Comparison of ENCODE assay signal across 8 mouse cellular contexts in genomic region chr12:70969485-70970184, GRCm38 (mm10). TPM values are rescaled to one million over a fixed set of nuclear protein-coding genes. Genes with fewer than 3 reads are reported as not detected.
DNase-seq lines count a peak whose midpoint lies in the region; ATAC-seq and TF ChIP-seq lines count a peak whose summit lies in the region.

No protein-coding gene starts in this region.

- peak; percentile 86 for TF ChIP-seq CTCF in layer of hippocampus, adult 2 months (conservative IDR thresholded peaks at IDR 0.05)
- peak; percentile 86 for TF ChIP-seq CTCF in lung, adult 2 months (IDR thresholded peaks at IDR 0.05; ENCODE audit: insufficient read depth, low read length)
- no peak for TF ChIP-seq CTCF in thymus, adult 2 months (IDR thresholded peaks at IDR 0.05; ENCODE audit: borderline replicate concordance, control insufficient read depth, extremely low read depth, insufficient read depth, low read length, poor library complexity)

- peak; percentile 94 for DNase-seq in ES-CJ7 (ENCODE audit: low read depth, low spot score)
- peak; percentile 68 for DNase-seq in c-Kit-negative CD71-positive TER-119-positive erythroid progenitor cells, embryonic 14.5 days (ENCODE audit: low read depth, low spot score)
- DNase-seq in heart, postnatal 4 days: peak; percentile 57
- peak; percentile 57 to 69 for DNase-seq in layer of hippocampus, adult 2 months (ENCODE audit: low spot score in 2 of 2)
- DNase-seq in lung, adult 2 months: peak; percentile 46
- DNase-seq in thymus, adult 2 months: peak; percentile 63

- H3K9me3 ChIP-seq in forebrain, embryonic 12.5 days: no peaks in the 10 kb centered on the region
- H3K9me3 ChIP-seq in neural tube, embryonic 15.5 days (replicated peaks): no peaks in the 10 kb centered on the region

- H3K27ac ChIP-seq in forebrain, embryonic 12.5 days: no peak overlapping the region
- H3K27ac ChIP-seq in layer of hippocampus, adult 2 months: peak overlapping the region; percentile 97
- H3K27ac ChIP-seq in neural tube, embryonic 15.5 days (replicated peaks): peak overlapping the region; percentile 72
- H3K27ac ChIP-seq in thymus, adult 2 months (ENCODE audit: control insufficient read depth, insufficient read depth, low read length): no peak overlapping the region

- 4% methylated on average over 17 of the region's 17 CpGs for WGBS in forebrain, embryonic 12.5 days
- 3% methylated on average over 17 of the region's 17 CpGs for WGBS in lung, adult 2 months
- 3% methylated on average over 17 of the region's 17 CpGs for WGBS in neural tube, embryonic 15.5 days
- 4% methylated on average over 17 of the region's 17 CpGs for WGBS in thymus, adult 2 months

- peak overlapping the region; percentile 28 for H3K4me3 ChIP-seq in forebrain, embryonic 12.5 days (replicated peaks)
- peak overlapping the region; percentile 94 for H3K4me3 ChIP-seq in layer of hippocampus, adult 2 months
- peak overlapping the region; percentile 63 for H3K4me3 ChIP-seq in lung, adult 2 months (replicated peaks; ENCODE audit: extremely low read depth, low read depth, low read length)
- peak overlapping the region; percentile 38 for H3K4me3 ChIP-seq in neural tube, embryonic 15.5 days (replicated peaks)
- no peak overlapping the region for H3K4me3 ChIP-seq in thymus, adult 2 months (ENCODE audit: control insufficient read depth, insufficient read depth, low read length)

- H3K27me3 ChIP-seq in forebrain, embryonic 12.5 days: no peaks in the 10 kb centered on the region
- no peaks in the 10 kb centered on the region for H3K27me3 ChIP-seq in neural tube, embryonic 15.5 days (replicated peaks)
- H3K27me3 ChIP-seq in thymus, adult 2 months (ENCODE audit: control insufficient read depth, insufficient read depth, low read length): no peaks in the 10 kb centered on the region

- H3K4me2 ChIP-seq in forebrain, embryonic 12.5 days: peak overlapping the region; percentile 41
- peak overlapping the region; percentile 59 for H3K4me2 ChIP-seq in neural tube, embryonic 15.5 days

- TF ChIP-seq POLR2A in lung, adult 2 months (IDR thresholded peaks at IDR 0.05; ENCODE audit: borderline replicate concordance, extremely low read depth, low read depth, low read length): no peak
- TF ChIP-seq POLR2A in thymus, adult 2 months (IDR thresholded peaks at IDR 0.05; ENCODE audit: control insufficient read depth, extremely low read depth, insufficient read depth, low read length, poor library complexity): no peak

- no peak for ATAC-seq in forebrain, embryonic 12.5 days (ENCODE audit: low FRiP score)
- ATAC-seq in neural tube, embryonic 15.5 days (ENCODE audit: low FRiP score): 0 out of 2 replicates have a peak, but pooled peaks have one; percentile 8

- no peak overlapping the region for H3K9ac ChIP-seq in forebrain, embryonic 12.5 days
- H3K9ac ChIP-seq in neural tube, embryonic 15.5 days (replicated peaks): no peak overlapping the region

- H3K4me1 ChIP-seq in forebrain, embryonic 12.5 days: peaks cover 7% of the 10 kb centered on the region; the same call in 1 of the 2 replicates
- 0 out of 2 replicates have a peak, but pooled peaks cover 2% of the 10 kb centered on the region for H3K4me1 ChIP-seq in lung, adult 2 months (ENCODE audit: control insufficient read depth, insufficient read depth, low read length)
- H3K4me1 ChIP-seq in neural tube, embryonic 15.5 days: peaks cover 8% of the 10 kb centered on the region
- peaks cover 7% of the 10 kb centered on the region; the same call in 1 of the 2 replicates for H3K4me1 ChIP-seq in thymus, adult 2 months (replicated peaks; ENCODE audit: control insufficient read depth, insufficient read depth, low read length)

- no peaks in the 10 kb centered on the region for H3K36me3 ChIP-seq in forebrain, embryonic 12.5 days (replicated peaks)
- no peaks in the 10 kb centered on the region for H3K36me3 ChIP-seq in neural tube, embryonic 15.5 days
- H3K36me3 ChIP-seq in thymus, adult 2 months (ENCODE audit: control insufficient read depth, insufficient read depth, low read length): no peaks in the 10 kb centered on the region

RNA-seq across cellular contexts. Expression of gene Psma3, which starts 4.8 kb away (rescaled TPM):
- 547 and 562 TPM in 2 replicates for polyA plus RNA-seq in forebrain, embryonic 12.5 days (2016; fragmentation: Nextera tagmentation; extraction: Ambion mirVana)
- 100 to 1,000 TPM; 257 to 261 TPM for total RNA-seq in heart, postnatal 4 days (2021)
- total RNA-seq in layer of hippocampus, adult 2 months (2021): 100 to 1,000 TPM; 193 to 200 TPM
- polyA plus RNA-seq in lung, adult 2 months (2012; rRNA removed): 14.9 and 30.0 TPM in 2 replicates
- polyA plus RNA-seq in neural tube, embryonic 15.5 days (2015; fragmentation: Nextera tagmentation; extraction: Ambion mirVana): 522 and 529 TPM in 2 replicates
- 28.2 and 35.6 TPM in 2 replicates for polyA plus RNA-seq in thymus, adult 2 months (2012; rRNA removed)

RNA-seq across cellular contexts. Expression of gene Actr10, which starts 32.0 kb away (rescaled TPM):
- 248 and 252 TPM in 2 replicates for polyA plus RNA-seq in forebrain, embryonic 12.5 days (2016; fragmentation: Nextera tagmentation; extraction: Ambion mirVana)
- total RNA-seq in heart, postnatal 4 days (2021): 100 to 1,000 TPM; 165 to 176 TPM
- 100 to 1,000 TPM; 160 to 172 TPM for total RNA-seq in layer of hippocampus, adult 2 months (2021)
- polyA plus RNA-seq in lung, adult 2 months (2012; rRNA removed): 11.7 and 26.5 TPM in 2 replicates
- polyA plus RNA-seq in neural tube, embryonic 15.5 days (2015; fragmentation: Nextera tagmentation; extraction: Ambion mirVana): 181 and 190 TPM in 2 replicates
- 39.0 and 41.8 TPM in 2 replicates for polyA plus RNA-seq in thymus, adult 2 months (2012; rRNA removed)

RNA-seq across cellular contexts. Expression of gene Arid4a, which starts 46.2 kb away (rescaled TPM):
- polyA plus RNA-seq in forebrain, embryonic 12.5 days (2016; fragmentation: Nextera tagmentation; extraction: Ambion mirVana): 41.1 and 41.5 TPM in 2 replicates
- total RNA-seq in heart, postnatal 4 days (2021): 10 to 100 TPM; 13.0 to 13.4 TPM
- total RNA-seq in layer of hippocampus, adult 2 months (2021): 10 to 100 TPM; 37.3 to 40.2 TPM
- 4.1 and 5.4 TPM in 2 replicates for polyA plus RNA-seq in lung, adult 2 months (2012; rRNA removed)
- 43.1 and 43.9 TPM in 2 replicates for polyA plus RNA-seq in neural tube, embryonic 15.5 days (2015; fragmentation: Nextera tagmentation; extraction: Ambion mirVana)
- 7.5 and 8.1 TPM in 2 replicates for polyA plus RNA-seq in thymus, adult 2 months (2012; rRNA removed)

Comparison
In these comparisons a context has a peak if more than half of its experiments do, and no peak if none do; other contexts are left out.
1. H3K27ac ChIP-seq: peak in layer of hippocampus, adult 2 months (single experiment) and neural tube, embryonic 15.5 days (single experiment); none in forebrain, embryonic 12.5 days (single experiment) and thymus, adult 2 months (single experiment).
2. RNA of gene Psma3, which starts 4.8 kb away (polyA plus RNA-seq): 547 to 562 TPM in forebrain, embryonic 12.5 days and 522 to 529 TPM in neural tube, embryonic 15.5 days; 28.2 to 35.6 TPM in thymus, adult 2 months and 14.9 to 30.0 TPM in lung, adult 2 months; every median in the first group is over 10 times any median in the second.
3. Peak in every context shown above with its lines, with median percentiles within 50 percentile points of each other: DNase-seq.